Mouse (Mus musculus) monocyte, adult 2 months (primary cell): ENCODE results near the gene Rps15a.

ENCODE experiments used
- DNase-seq, 2 experiments: peaks; one replicate each; pipeline ENCODE4 v3.0.0; 2022; ENCODE audit warnings: low spot score in 2 of 2, low read depth in 1 of 2

Gene Rps15a

GRCm38 (mm10) chr7:118116787-118117538 lies 975 bp upstream of the Rps15a start:
- no peak for DNase-seq

GRCm38 (mm10) chr7:118115533-118115876 lies 483 bp downstream of the Rps15a start:
- no peak for DNase-seq

- DNase-seq = no peak
These were observed 2.3 kb downstream of the Rps15a start for GRCm38 (mm10) chr7:118113541-118114297.

GRCm38 (mm10) chr7:118111128-118111527 lies 4.9 kb downstream of the Rps15a start:
- no peak for DNase-seq

- DNase-seq = no peak
These were observed 8.3 kb downstream of the Rps15a start for GRCm38 (mm10) chr7:118107671-118108070.

GRCm38 (mm10) chr7:118104458-118105052 lies 11.4 kb downstream of the Rps15a start:
- DNase-seq = no peak

- no peak for DNase-seq
These were observed 12.3 kb downstream of the Rps15a start for GRCm38 (mm10) chr7:118103462-118104379.

GRCm38 (mm10) chr7:118102678-118103461 lies 13.1 kb downstream of the Rps15a start:
- DNase-seq = no peak

GRCm38 (mm10) chr7:118102231-118102630 lies 13.8 kb downstream of the Rps15a start:
- DNase-seq = no peak

- no peak for DNase-seq
These were observed 18.4 kb downstream of the Rps15a start for GRCm38 (mm10) chr7:118097615-118098014.

- DNase-seq = no peak
These were observed 36.0 kb downstream of the Rps15a start for GRCm38 (mm10) chr7:118079987-118080386.

- no peak for DNase-seq
These were observed 36.9 kb downstream of the Rps15a start for GRCm38 (mm10) chr7:118079097-118079496.

- no peak for DNase-seq
These were observed 48.7 kb downstream of the Rps15a start for GRCm38 (mm10) chr7:118067261-118067660.

GRCm38 (mm10) chr7:118056300-118056699 lies 59.7 kb downstream of the Rps15a start:
- DNase-seq = no peak
